Mouse (Mus musculus) hindbrain, embryonic 14.5 days (tissue): ENCODE data around the gene Loxl1. TPM values are rescaled to one million over a fixed set of nuclear protein-coding genes. Genes with fewer than 3 reads are reported as not detected.

Source experiments
- ATAC-seq: fragments of 200-750 bp; cut with Nextera tagmentation; 2 replicates; pipeline ENCODE4 v1.8.0; 2017; ENCODE audit warnings: moderate number of reproducible peaks, mild to moderate bottlenecking, moderate TSS enrichment, moderate library complexity; ENCODE audit not compliant: low FRiP score
- DNase-seq: peaks from one replicate; pipeline ENCODE4 v3.0.0-alpha.2; 2015; ENCODE audit warnings: low spot score
- H3K27ac ChIP-seq: fragments of 300-500 bp; sonication (generic); 2 replicates; pipeline ENCODE4 v1.5.1; 2014; ENCODE audit warnings: mild to moderate bottlenecking, moderate library complexity
- H3K27me3 ChIP-seq: fragments of 300-500 bp; sonication (generic); 2 replicates; pipeline ENCODE4 v1.6.1; 2014; ENCODE audit warnings: mild to moderate bottlenecking, low read length, mixed read lengths; ENCODE audit not compliant: control insufficient read depth, insufficient read depth
- H3K36me3 ChIP-seq: fragments of 300-500 bp; sonication (generic); replicated peaks from 2 replicates; pipeline ENCODE4 v1.6.1; 2014; ENCODE audit not compliant: control insufficient read depth, insufficient read depth
- H3K4me1 ChIP-seq: fragments of 300-500 bp; sonication (generic); replicated peaks from 2 replicates; pipeline ENCODE4 v1.6.1; 2014; ENCODE audit warnings: antibody characterized with exemption, low read length, mixed read lengths; ENCODE audit not compliant: control insufficient read depth, insufficient read depth
- H3K4me2 ChIP-seq: fragments of 300-500 bp; sonication (generic); replicated peaks from 2 replicates; pipeline ENCODE4 v1.6.1; 2014; ENCODE audit warnings: mild to moderate bottlenecking, moderate library complexity
- H3K4me3 ChIP-seq: fragments of 300-500 bp; sonication (generic); replicated peaks from 2 replicates; pipeline ENCODE4 v1.5.1; 2014; ENCODE audit warnings: mild to moderate bottlenecking, low read length
- H3K9ac ChIP-seq: fragments of 300-500 bp; sonication (generic); 2 replicates; pipeline ENCODE4 v1.6.1; 2014
- H3K9me3 ChIP-seq: fragments of 300-500 bp; sonication (generic); 2 replicates; pipeline ENCODE4 v1.6.1; 2016; ENCODE audit warnings: low read length; ENCODE audit not compliant: control insufficient read depth
- WGBS: fragments of 180-500 bp; shearing (Covaris S2); extraction: QIAGEN DNeasy Blood & Tissue Kit; methylation state at CpG from one replicate; pipeline ENCODE4 v1.1.7; 2014; 5-methylcytosine and 5-hydroxymethylcytosine counted together
- polyA plus RNA-seq: library from polyadenylated mRNA; unstranded; fragments of >200 nt; fragmentation: Nextera tagmentation; extraction: Ambion mirVana; gene quantifications from 2 replicates; pipeline ENCODE4 v1.2.1, GENCODE M21; 2014

The Loxl1 gene
- polyA plus RNA-seq, 1 experiment from 2014 or later, result 9.6 TPM

- DNase-seq, result no peak
- Histone ChIP-seq H3K4me2 (no peak overlapping the region), H3K4me3 (no peak overlapping the region), H3K36me3 (no peaks in the 10 kb centered on the region), H3K4me1 (0 out of 2 replicates have a peak, but pooled peaks cover 20% of the 10 kb centered on the region), H3K9ac (no peak overlapping the region), H3K27ac (no peak overlapping the region), H3K27me3 (no peaks in the 10 kb centered on the region), H3K9me3 (no peaks in the 10 kb centered on the region)
- ATAC-seq, result no peak
- 57% methylated on average over 8 of the region's 8 CpGs for WGBS
Measured at GRCm38 (mm10) chr9:58303599-58304271, 9.3 kb downstream of the Loxl1 start.

DNA sequence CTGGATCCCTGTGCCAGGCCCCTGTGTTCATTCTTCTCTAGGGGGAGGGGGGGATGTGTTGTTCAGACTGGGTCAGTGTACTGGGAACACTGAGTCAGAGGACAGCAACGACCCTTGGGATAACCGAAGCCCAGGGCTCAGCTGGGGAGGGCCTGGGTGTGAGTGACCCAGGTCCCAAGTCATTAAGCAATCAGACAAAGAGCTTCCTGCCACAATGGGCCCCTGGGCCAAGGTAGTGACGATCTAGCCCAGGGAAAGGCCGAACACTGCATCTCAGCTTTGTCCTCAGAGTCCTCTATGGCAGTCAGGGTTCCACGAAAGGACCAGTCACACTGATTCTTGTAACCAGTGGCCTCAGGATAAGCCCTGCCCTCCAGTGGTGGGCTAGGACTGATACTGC lies 9.9 kb downstream of the Loxl1 start:
- Histone ChIP-seq H3K9ac (no peak overlapping the region), H3K27me3 (no peaks in the 10 kb centered on the region), H3K27ac (no peak overlapping the region), H3K4me1 (0 out of 2 replicates have a peak, but pooled peaks cover 17% of the 10 kb centered on the region), H3K4me3 (no peak overlapping the region), H3K4me2 (no peak overlapping the region), H3K36me3 (no peaks in the 10 kb centered on the region), H3K9me3 (no peaks in the 10 kb centered on the region)
- 64% methylated on average over 5 of the region's 5 CpGs for WGBS
- DNase-seq (no peak), ATAC-seq (no peak)

GRCm38 (mm10) chr9:58299356-58299799 lies 13.6 kb downstream of the Loxl1 start:
- DNase-seq (no peak), ATAC-seq (no peak)
- H3K4me3 ChIP-seq, result no peak overlapping the region
- no peaks in the 10 kb centered on the region for H3K27me3 ChIP-seq
- no peaks in the 10 kb centered on the region for H3K9me3 ChIP-seq
- no peaks in the 10 kb centered on the region for H3K36me3 ChIP-seq
- 0 out of 2 replicates have a peak, but pooled peaks cover 15% of the 10 kb centered on the region for H3K4me1 ChIP-seq
- H3K4me2 ChIP-seq, result no peak overlapping the region
- H3K27ac ChIP-seq, result no peak overlapping the region
- WGBS, result 57% methylated on average over 2 of the region's 2 CpGs
- no peak overlapping the region for H3K9ac ChIP-seq

GRCm38 (mm10) chr9:58297961-58298477 lies 15.0 kb downstream of the Loxl1 start:
- DNase-seq (no peak), ATAC-seq (no peak)
- H3K36me3 ChIP-seq, result no peaks in the 10 kb centered on the region
- H3K4me2 ChIP-seq, result no peak overlapping the region
- WGBS, result 71% methylated on average over 4 of the region's 4 CpGs
- no peak overlapping the region for H3K27ac ChIP-seq
- no peaks in the 10 kb centered on the region for H3K27me3 ChIP-seq
- no peaks in the 10 kb centered on the region for H3K9me3 ChIP-seq
- 0 out of 2 replicates have a peak, but pooled peaks cover 7% of the 10 kb centered on the region for H3K4me1 ChIP-seq
- H3K9ac ChIP-seq, result no peak overlapping the region
- no peak overlapping the region for H3K4me3 ChIP-seq

DNA sequence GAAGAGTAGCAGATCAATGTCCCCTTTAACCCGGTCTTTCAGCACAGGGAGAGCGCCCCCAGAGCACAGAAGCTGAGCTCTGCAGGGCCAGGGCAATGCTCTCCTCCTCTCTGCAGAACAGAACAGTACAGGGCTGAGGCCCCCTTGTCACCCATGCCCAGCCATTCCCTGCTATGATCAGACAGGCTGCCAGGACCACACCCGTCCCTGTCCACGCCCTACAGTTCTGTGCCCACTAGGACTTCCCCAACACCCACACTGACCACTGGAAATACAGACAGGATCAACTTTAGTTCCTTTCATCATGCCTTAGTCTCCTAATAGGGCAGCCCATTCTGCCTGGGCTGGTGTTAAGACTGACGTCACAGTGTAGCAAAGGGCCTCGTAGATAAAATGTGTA lies 15.9 kb downstream of the Loxl1 start:
- no peak for DNase-seq

DNA sequence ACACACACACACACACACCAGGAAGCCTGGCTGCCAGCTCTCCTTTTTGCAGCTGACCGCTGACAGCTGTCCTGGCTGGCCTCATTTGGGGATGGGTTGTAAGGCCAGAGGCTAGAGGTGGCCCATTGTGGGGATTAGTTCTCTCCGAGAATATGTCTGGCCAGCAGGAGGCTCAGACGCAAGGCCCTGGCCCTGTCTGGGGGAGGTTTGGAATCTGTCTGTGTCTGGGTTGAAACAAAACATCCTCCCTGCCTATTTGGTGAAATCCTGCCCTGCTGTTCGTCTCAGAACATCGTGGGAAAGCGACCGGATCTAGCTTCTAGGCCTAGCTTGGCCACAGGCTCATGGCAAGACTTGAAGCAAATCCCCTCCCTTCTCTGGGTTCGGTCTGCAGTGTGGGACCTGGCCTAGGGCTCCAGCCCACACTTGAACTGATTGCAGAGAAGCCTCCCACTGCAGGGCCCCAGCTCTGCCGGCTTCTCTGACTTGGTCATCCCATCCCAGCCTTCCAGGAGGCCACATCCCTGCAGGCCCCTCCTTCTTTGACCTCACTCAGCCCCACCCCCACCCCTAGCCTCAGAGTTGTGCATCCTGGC lies 17.1 kb downstream of the Loxl1 start:
- 0 out of 2 replicates have a peak, but pooled peaks cover 6% of the 10 kb centered on the region for H3K4me1 ChIP-seq
- no peak overlapping the region for H3K27ac ChIP-seq
- WGBS, result 23% methylated on average over 9 of the region's 9 CpGs
- H3K36me3 ChIP-seq, result no peaks in the 10 kb centered on the region
- H3K9me3 ChIP-seq, result no peaks in the 10 kb centered on the region
- no peak overlapping the region for H3K9ac ChIP-seq
- no peak for DNase-seq
- H3K4me2 ChIP-seq, result no peak overlapping the region
- no peak for ATAC-seq
- H3K27me3 ChIP-seq, result no peaks in the 10 kb centered on the region
- no peak overlapping the region for H3K4me3 ChIP-seq

More for the DNA sequence above, 15.9 kb downstream of the Loxl1 start:
- Histone ChIP-seq H3K9ac (no peak overlapping the region), H3K4me1 (0 out of 2 replicates have a peak, but pooled peaks cover 6% of the 10 kb centered on the region), H3K4me3 (no peak overlapping the region), H3K27ac (no peak overlapping the region), H3K4me2 (no peak overlapping the region), H3K36me3 (no peaks in the 10 kb centered on the region), H3K9me3 (no peaks in the 10 kb centered on the region), H3K27me3 (no peaks in the 10 kb centered on the region)
- 97% methylated on average over 6 of the region's 6 CpGs for WGBS
- ATAC-seq, result no peak

- H3K27me3 ChIP-seq, result no peaks in the 10 kb centered on the region
- no peaks in the 10 kb centered on the region for H3K36me3 ChIP-seq
- H3K4me1 ChIP-seq, result 0 out of 2 replicates have a peak, but pooled peaks cover 6% of the 10 kb centered on the region
- H3K4me3 ChIP-seq, result no peak overlapping the region
- 90% methylated on average over 3 of the region's 3 CpGs for WGBS
- no peak overlapping the region for H3K4me2 ChIP-seq
- no peak overlapping the region for H3K27ac ChIP-seq
- DNase-seq (no peak), ATAC-seq (no peak)
- no peak overlapping the region for H3K9ac ChIP-seq
- no peaks in the 10 kb centered on the region for H3K9me3 ChIP-seq
Measured at GRCm38 (mm10) chr9:58295345-58295744, 17.6 kb downstream of the Loxl1 start.

DNA sequence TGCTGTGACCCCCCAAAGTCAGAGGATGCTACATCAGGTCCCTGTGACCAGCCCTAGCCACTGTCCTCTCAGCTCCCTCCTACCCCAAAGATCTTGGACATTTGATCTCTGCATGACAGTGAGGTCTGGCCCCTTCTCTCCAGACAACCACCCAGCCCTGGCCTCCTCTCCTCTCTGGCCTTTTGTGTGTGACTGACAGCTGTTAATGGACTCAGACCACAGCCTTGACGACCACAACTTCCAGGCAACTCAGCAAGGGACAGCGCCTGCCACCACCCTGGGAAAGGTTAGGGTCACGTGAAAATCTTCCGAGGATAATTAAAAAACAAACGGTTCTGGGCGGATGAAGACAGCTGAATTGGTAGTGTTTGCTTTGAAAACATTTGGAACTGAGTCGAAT lies 18.5 kb downstream of the Loxl1 start:
- Histone ChIP-seq H3K9ac (no peak overlapping the region), H3K27me3 (no peaks in the 10 kb centered on the region), H3K9me3 (no peaks in the 10 kb centered on the region), H3K27ac (no peak overlapping the region), H3K4me2 (no peak overlapping the region), H3K4me3 (no peak overlapping the region), H3K4me1 (0 out of 2 replicates have a peak, but pooled peaks cover 6% of the 10 kb centered on the region), H3K36me3 (no peaks in the 10 kb centered on the region)
- 41% methylated on average over 7 of the region's 7 CpGs for WGBS
- DNase-seq (no peak), ATAC-seq (no peak)

DNA sequence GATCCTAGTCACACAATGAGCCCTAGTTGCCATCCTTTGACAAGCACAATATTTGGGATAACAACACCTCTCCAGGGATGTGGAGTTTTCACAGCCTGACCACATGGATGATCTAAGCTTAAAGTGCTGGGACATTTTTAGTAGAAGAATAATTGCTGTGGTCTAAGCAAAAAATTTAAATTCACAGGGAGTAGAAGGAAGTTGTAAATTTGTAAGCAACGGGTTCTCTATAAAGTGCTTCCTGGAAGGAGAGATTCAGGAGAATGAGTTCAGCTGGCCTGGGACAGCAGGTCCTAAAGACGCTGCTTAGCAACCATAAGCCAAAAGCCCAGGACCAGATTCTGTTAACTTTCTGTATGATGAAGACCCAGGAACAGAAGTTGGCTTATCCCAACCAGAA lies 23.1 kb downstream of the Loxl1 start:
- DNase-seq, result no peak
- no peaks in the 10 kb centered on the region for H3K36me3 ChIP-seq
- no peak overlapping the region for H3K4me3 ChIP-seq
- H3K9ac ChIP-seq, result no peak overlapping the region
- no peaks in the 10 kb centered on the region for H3K9me3 ChIP-seq
- no peaks in the 10 kb centered on the region for H3K4me1 ChIP-seq
- 83% methylated on average over 2 of the region's 2 CpGs for WGBS
- H3K27ac ChIP-seq, result no peak overlapping the region
- H3K4me2 ChIP-seq, result no peak overlapping the region
- no peak for ATAC-seq
- no peaks in the 10 kb centered on the region for H3K27me3 ChIP-seq
